Mouse (Mus musculus) hindbrain, embryonic 16.5 days (tissue): ENCODE results near the gene Zbtb16. TPM values are rescaled to one million over a fixed set of nuclear protein-coding genes. Genes with fewer than 3 reads are reported as not detected.

Source experiments
- ATAC-seq: fragments of 200-750 bp; cut with Nextera tagmentation; 2 replicates; pipeline ENCODE4 v1.8.0; 2017; ENCODE audit warnings: moderate TSS enrichment, moderate library complexity
- H3K27ac ChIP-seq: fragments of 300-500 bp; sonication (generic); 2 replicates; pipeline ENCODE4 v1.5.1; 2014; ENCODE audit warnings: low read depth, mild to moderate bottlenecking, control low read depth, low read length, moderate library complexity
- H3K27me3 ChIP-seq: fragments of 300-500 bp; sonication (generic); replicated peaks from 2 replicates; pipeline ENCODE4 v1.6.1; 2014; ENCODE audit warnings: low read length; ENCODE audit not compliant: control insufficient read depth, insufficient read depth
- H3K36me3 ChIP-seq: fragments of 300-500 bp; sonication (generic); 2 replicates; pipeline ENCODE4 v1.6.1; 2014; ENCODE audit warnings: mild to moderate bottlenecking, low read length, moderate library complexity, mixed read lengths; ENCODE audit not compliant: control insufficient read depth, insufficient read depth
- H3K4me1 ChIP-seq: fragments of 300-500 bp; sonication (generic); 2 replicates; pipeline ENCODE4 v1.6.1; 2014; ENCODE audit warnings: low read depth, low read length; ENCODE audit not compliant: control insufficient read depth, insufficient read depth
- H3K4me2 ChIP-seq: fragments of 300-500 bp; sonication (generic); 2 replicates; pipeline ENCODE4 v1.6.1; 2014; ENCODE audit warnings: mild to moderate bottlenecking, low read length, control low read depth, moderate library complexity
- H3K4me3 ChIP-seq: fragments of 300-500 bp; sonication (generic); 2 replicates; pipeline ENCODE4 v1.5.1; 2014; ENCODE audit warnings: mild to moderate bottlenecking, low read length, control low read depth, moderate library complexity
- H3K9ac ChIP-seq: fragments of 300-500 bp; sonication (generic); 2 replicates; pipeline ENCODE4 v1.6.1; 2014; ENCODE audit warnings: low read depth, mild to moderate bottlenecking, control low read depth, low read length, moderate library complexity
- H3K9me3 ChIP-seq: fragments of 300-500 bp; sonication (generic); 2 replicates; pipeline ENCODE4 v1.6.1; 2014; ENCODE audit warnings: mild to moderate bottlenecking, low read length, moderate library complexity; ENCODE audit not compliant: control insufficient read depth
- WGBS: fragments of 180-500 bp; shearing (Covaris S2); extraction: QIAGEN DNeasy Blood & Tissue Kit; methylation state at CpG from one replicate; pipeline ENCODE4 v1.1.7; 2014; 5-methylcytosine and 5-hydroxymethylcytosine counted together
- polyA plus RNA-seq: library from polyadenylated mRNA; unstranded; fragments of >200 nt; fragmentation: Nextera tagmentation; extraction: Ambion mirVana; gene quantifications from 2 replicates; pipeline ENCODE4 v1.2.1, GENCODE M21; 2015

Gene Zbtb16
- polyA plus RNA-seq, 1 experiment from 2014 or later: 8.4 TPM

DNA sequence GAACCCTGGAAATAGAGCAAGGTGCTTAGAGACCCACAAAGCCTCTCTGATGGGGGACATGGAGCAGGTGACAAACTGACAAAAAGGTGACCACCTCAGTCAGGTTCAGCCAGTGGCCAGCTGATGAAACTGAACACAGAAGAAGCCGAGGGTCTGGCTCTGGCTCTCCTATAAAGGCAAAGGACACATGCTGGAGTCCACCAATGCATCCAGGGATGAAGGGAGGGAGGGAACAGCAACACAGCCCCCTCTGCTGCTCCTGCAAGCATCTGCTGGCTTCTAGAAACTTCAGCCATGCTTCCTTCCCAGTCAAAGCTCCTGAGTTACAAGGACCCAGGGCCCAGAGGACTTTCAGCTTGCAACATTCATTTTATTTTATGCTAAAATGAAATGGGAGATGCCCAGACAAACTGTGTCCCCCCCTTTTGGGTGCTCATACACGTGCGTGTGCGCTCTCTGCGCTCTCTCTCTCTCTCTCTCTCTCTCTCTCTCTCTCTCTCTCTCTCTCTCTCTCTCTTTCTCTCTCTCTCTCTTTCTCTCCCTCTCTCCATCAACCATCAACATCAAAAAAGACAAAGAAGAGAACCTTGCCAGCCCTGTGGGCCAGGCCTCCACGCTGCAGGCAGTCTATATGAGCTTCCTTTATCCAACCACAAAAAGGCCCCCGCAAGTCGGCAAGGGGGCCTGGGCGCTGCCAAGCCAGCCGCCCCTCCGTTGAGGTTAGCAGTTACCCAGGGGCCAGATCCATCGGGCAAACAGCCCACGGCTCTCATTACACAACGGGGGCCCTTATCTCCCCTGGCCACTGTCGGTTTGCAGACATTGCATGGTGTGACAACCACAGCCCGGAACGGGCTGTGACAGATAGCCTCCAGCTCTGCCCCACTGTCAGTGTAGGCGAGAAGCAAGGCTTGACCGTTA, 21.8 kb downstream of the Zbtb16 start:
- Histone ChIP-seq H3K9me3 (no peaks in the 10 kb centered on the region), H3K27me3 (no peaks in the 10 kb centered on the region), H3K36me3 (no peaks in the 10 kb centered on the region), H3K27ac (no peak overlapping the region), H3K4me1 (peaks cover 3% of the 10 kb centered on the region; the same call in 1 of the 2 replicates), H3K4me3 (no peak overlapping the region), H3K4me2 (no peak overlapping the region), H3K9ac (no peak overlapping the region)
- peak; percentile 40; the same call in 1 of the 2 replicates for ATAC-seq
- 53% methylated on average over 19 of the region's 19 CpGs for WGBS

DNA sequence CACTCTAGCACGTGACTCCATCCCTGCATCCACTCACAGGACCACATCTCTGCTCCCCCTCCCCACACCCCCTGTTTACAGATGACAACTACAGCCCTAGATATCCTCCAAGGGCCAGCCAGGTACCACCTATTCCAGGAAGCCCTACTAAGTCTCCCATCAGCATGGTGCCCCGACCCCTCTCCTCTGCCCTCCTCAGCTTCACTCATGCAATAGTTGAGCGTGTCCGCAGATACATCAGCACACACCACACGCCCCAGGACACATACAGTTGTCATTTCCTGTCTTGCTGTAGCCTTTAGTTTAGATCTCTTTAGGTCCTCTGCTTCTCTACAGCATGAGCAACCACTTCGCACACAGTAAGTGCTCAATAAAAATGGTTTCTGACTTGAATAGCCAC, 23.7 kb downstream of the Zbtb16 start:
- Histone ChIP-seq H3K27ac (no peak overlapping the region), H3K9me3 (no peaks in the 10 kb centered on the region), H3K9ac (no peak overlapping the region), H3K4me3 (no peak overlapping the region), H3K27me3 (no peaks in the 10 kb centered on the region), H3K4me2 (no peak overlapping the region), H3K4me1 (peaks cover 3% of the 10 kb centered on the region; the same call in 1 of the 2 replicates), H3K36me3 (no peaks in the 10 kb centered on the region)
- ATAC-seq: no peak
- 93% methylated on average over 6 of the region's 6 CpGs for WGBS

DNA sequence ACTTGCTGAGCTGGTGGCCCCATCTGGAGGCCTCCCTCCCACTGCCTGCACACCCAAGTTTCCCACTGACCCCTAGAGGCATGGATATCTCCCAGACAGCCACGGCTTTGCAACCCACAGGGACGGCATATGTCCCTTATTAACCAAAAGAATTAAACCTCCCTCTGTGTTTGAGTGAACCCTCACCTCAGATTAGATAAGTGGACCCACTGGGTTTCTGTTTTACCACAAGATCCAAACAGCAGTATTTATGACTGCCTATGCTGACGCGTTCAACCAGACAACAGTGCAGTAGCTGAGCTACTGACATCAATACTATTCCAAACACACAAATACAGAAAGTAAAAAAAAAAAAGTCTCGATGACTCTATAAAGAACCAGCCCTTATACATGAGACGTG, 29.4 kb downstream of the Zbtb16 start:
- WGBS: 73% methylated on average over 6 of the region's 6 CpGs
- H3K4me2 ChIP-seq: no peak overlapping the region
- no peaks in the 10 kb centered on the region for H3K36me3 ChIP-seq
- no peak overlapping the region for H3K4me3 ChIP-seq
- no peak overlapping the region for H3K9ac ChIP-seq
- ATAC-seq: no peak
- no peaks in the 10 kb centered on the region for H3K9me3 ChIP-seq
- H3K27me3 ChIP-seq: no peaks in the 10 kb centered on the region
- H3K27ac ChIP-seq: no peak overlapping the region
- H3K4me1 ChIP-seq: no peaks in the 10 kb centered on the region

GRCm38 (mm10) chr9:48805850-48806249, 30.2 kb downstream of the Zbtb16 start:
- H3K27me3 ChIP-seq: no peaks in the 10 kb centered on the region
- 84% methylated on average over 8 of the region's 8 CpGs for WGBS
- no peaks in the 10 kb centered on the region for H3K9me3 ChIP-seq
- H3K4me1 ChIP-seq: no peaks in the 10 kb centered on the region
- no peaks in the 10 kb centered on the region for H3K36me3 ChIP-seq
- no peak overlapping the region for H3K9ac ChIP-seq
- H3K4me3 ChIP-seq: no peak overlapping the region
- H3K4me2 ChIP-seq: no peak overlapping the region
- no peak for ATAC-seq
- no peak overlapping the region for H3K27ac ChIP-seq

DNA sequence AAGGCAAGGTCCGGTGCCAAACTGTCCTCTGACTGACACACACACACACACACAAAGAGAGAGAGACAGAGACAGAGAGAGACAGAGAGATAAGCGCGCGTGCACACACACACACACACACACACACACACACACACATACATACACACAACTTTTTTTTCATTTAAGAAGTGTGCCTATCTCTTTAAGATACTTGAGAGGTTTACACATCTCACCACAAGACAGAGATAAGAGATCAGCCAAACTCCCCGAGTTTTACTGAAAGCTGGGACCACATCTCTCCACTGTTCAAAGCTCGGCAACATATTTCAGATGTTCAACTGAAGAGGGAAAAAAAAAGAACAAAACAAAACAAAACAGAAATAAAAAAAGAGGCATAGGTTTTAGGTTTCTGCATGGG, 31.5 kb downstream of the Zbtb16 start:
- Histone ChIP-seq H3K4me2 (no peak overlapping the region), H3K27ac (no peak overlapping the region), H3K36me3 (no peaks in the 10 kb centered on the region), H3K9me3 (no peaks in the 10 kb centered on the region), H3K4me3 (no peak overlapping the region), H3K4me1 (no peaks in the 10 kb centered on the region), H3K27me3 (no peaks in the 10 kb centered on the region), H3K9ac (no peak overlapping the region)
- ATAC-seq: no peak
- 79% methylated on average over 6 of the region's 6 CpGs for WGBS

DNA sequence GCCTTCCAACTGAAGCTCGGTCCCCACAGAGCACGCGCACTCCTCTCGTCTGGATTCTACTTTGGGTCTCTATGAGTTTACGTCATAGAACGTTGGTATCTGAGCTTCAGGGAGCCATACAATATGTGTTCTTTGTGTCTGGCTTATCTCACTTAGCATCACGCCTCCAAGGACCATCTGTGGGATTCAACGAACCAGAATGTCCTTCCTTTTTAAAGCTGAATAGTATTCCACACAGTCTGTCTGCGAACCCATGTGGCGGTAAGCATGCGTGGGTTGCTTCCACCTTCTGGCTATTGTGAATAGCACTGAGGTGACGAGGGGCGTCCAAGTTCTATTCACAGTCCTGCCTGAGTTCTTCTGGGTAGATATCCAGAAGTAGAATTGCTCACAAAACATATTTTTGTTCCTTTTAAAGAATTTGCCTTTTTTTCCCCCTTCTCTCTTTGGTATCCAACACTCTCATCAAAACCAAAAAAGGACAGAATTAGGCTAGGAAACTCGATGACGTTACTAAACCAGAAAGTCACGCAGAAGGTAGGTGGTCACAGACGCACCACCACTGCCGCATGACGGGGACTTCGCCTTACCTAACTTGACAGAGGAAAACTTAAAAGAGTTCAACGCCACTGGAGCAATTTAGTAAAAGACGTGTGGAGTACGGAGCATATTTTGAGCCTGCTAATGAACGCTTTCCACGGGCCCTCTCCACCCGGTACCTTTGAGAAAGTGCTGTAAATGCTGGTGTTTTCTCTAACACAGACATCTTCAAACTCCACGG, 32.4 kb downstream of the Zbtb16 start:
- WGBS: 93% methylated on average over 27 of the region's 27 CpGs
- Histone ChIP-seq H3K4me1 (no peaks in the 10 kb centered on the region), H3K27me3 (no peaks in the 10 kb centered on the region), H3K4me2 (no peak overlapping the region), H3K9me3 (no peaks in the 10 kb centered on the region), H3K36me3 (no peaks in the 10 kb centered on the region), H3K4me3 (no peak overlapping the region), H3K9ac (no peak overlapping the region), H3K27ac (no peak overlapping the region)
- ATAC-seq: no peak

GRCm38 (mm10) chr9:48802374-48802773, 33.6 kb downstream of the Zbtb16 start:
- H3K27me3 ChIP-seq: no peaks in the 10 kb centered on the region
- no peak overlapping the region for H3K9ac ChIP-seq
- no peaks in the 10 kb centered on the region for H3K36me3 ChIP-seq
- H3K4me3 ChIP-seq: no peak overlapping the region
- no peaks in the 10 kb centered on the region for H3K4me1 ChIP-seq
- ATAC-seq: no peak
- H3K4me2 ChIP-seq: no peak overlapping the region
- H3K9me3 ChIP-seq: no peaks in the 10 kb centered on the region
- WGBS: 77% methylated on average over 5 of the region's 5 CpGs
- H3K27ac ChIP-seq: no peak overlapping the region

GRCm38 (mm10) chr9:48801322-48801721, 34.7 kb downstream of the Zbtb16 start:
- H3K27me3 ChIP-seq: no peaks in the 10 kb centered on the region
- no peak overlapping the region for H3K4me3 ChIP-seq
- H3K27ac ChIP-seq: no peak overlapping the region
- H3K9ac ChIP-seq: no peak overlapping the region
- no peaks in the 10 kb centered on the region for H3K36me3 ChIP-seq
- no peak overlapping the region for H3K4me2 ChIP-seq
- 0 out of 2 replicates have a peak, but pooled peaks cover under 1% of the 10 kb centered on the region for H3K4me1 ChIP-seq
- H3K9me3 ChIP-seq: no peaks in the 10 kb centered on the region
- ATAC-seq: no peak
- 88% methylated on average over 5 of the region's 5 CpGs for WGBS

DNA sequence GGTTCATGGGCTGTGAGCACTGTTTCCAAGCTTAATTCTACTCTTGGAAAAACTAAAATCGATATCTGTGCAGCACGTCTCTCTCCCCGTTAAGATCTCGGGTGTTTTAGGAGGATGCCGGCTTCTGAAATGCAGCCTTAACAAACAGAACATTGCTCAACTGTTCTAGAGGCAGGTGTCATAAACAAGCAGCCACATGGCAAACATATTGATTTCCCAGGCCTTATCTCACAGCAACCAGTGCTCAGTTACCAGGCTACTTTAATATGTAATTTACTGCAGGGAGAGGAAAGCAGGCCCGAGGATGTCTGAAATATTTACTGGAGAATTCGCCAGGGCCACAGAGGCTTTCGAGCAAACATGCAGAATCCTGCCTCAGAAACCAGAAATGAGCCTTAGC, 35.4 kb downstream of the Zbtb16 start:
- ATAC-seq: no peak
- Histone ChIP-seq H3K9me3 (no peaks in the 10 kb centered on the region), H3K4me3 (no peak overlapping the region), H3K27ac (no peak overlapping the region), H3K9ac (no peak overlapping the region), H3K27me3 (no peaks in the 10 kb centered on the region), H3K36me3 (no peaks in the 10 kb centered on the region), H3K4me2 (no peak overlapping the region), H3K4me1 (peaks cover 8% of the 10 kb centered on the region; the same call in 1 of the 2 replicates)
- 77% methylated on average over 8 of the region's 8 CpGs for WGBS
